Mouse (Mus musculus) cerebellum, postnatal 4 days (tissue): Measurements from ENCODE around the gene Pak7.
A peak's percentile ranks its signal among the peaks of the same experiment; 100 is the strongest.
"Not testable (repeated sequence)": the region's sequence is repeated elsewhere in the genome, so short reads cannot be mapped to it uniquely, and the experiment has no call there.

Experiments used
- DNase-seq, 2 experiments: peaks; one replicate each; pipeline ENCODE4 v3.0.0; 2022; ENCODE audit warnings: low spot score in 2 of 2, mixed read lengths in 1 of 2

The Pak7 gene

DNA sequence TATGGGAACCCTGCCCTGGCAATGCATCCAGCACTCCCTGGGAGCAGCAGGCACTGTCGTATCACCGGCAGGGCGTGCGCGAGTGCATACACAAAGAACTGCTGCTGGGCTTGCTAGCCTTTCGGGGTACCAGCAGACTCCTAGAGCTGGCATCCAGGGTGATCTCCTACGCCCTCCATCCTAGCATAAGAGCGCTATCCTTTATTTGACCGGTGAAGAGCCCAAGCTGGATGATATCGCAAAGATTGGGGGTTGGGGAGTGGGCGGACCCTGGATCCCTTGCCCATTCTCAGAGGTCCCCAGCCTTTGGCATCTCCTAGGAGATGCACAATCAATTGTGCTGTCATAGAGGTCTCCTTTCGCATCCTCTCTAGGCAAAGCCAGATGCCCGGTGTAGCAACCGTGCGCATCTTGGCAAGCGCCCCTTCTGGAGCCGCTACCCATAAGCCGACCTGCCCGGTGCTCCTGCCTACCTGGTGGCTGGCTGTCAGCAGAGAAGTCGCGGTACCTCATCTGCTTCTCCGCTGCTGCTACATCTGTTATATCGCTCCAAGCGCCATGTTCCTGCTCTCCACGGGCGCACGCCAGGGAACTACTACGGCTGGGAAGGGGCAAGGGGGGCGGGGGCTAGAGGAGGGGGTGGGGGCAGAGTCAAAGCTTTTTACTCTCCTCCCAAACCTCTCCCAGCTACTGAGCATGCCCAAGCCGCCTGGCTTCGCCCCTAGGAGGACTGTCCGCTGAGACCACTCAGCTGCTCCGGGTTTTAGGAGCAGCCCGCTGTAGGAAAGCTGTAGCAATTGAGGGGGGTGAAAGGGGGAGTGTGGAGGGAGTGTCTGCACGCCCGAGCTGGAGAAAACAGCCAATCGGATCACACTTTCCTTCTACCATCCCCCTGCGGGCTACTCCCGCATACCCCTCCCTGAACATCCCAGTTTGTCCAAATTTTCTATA lies at the start of gene Pak7:
Gene Pak7, minus strand, starts transcription at position 787 of the 951 bp plus-strand sequence.
- peak; percentile 46 to 76 for DNase-seq

DNA sequence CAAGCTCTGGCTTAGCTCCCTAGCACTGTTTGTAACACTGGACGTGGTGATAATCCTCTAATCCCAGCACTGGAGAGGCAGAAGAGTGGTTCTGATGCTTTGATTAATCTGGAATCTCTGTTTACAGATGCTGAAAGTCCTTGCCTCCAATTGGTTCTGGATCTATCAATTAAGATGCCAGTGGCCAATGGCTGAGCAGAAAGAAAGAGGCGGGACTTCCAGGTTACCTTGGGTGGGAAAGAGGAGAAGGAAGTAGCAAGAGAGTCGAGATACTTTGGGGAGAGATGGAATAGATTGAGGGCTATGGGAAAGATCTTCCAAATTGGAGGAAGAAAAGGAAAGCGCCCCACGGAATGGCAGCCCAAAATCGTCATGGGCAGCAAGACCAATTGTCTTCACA lies 37.8 kb upstream of the Pak7 start:
- no peak for DNase-seq

DNA sequence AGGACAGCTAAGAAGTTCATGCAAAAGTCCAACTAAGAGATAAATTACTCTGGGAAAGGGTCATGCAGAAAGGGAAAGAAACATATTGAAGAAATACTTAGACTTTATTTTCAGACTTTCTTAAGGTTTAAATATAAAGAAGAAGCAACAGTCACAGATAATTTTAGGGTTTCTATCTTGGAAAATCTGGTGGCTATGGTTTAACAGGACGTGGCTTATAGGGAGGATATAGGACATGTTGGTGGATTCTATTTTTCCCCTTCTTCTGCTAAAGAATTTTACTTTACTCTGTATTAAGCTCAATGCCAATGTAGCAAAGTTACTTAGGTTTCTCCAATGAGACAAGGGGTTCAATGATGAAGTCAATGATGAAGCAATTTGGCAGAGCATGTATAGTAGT lies 31.8 kb upstream of the Pak7 start:
- DNase-seq = no peak

DNA sequence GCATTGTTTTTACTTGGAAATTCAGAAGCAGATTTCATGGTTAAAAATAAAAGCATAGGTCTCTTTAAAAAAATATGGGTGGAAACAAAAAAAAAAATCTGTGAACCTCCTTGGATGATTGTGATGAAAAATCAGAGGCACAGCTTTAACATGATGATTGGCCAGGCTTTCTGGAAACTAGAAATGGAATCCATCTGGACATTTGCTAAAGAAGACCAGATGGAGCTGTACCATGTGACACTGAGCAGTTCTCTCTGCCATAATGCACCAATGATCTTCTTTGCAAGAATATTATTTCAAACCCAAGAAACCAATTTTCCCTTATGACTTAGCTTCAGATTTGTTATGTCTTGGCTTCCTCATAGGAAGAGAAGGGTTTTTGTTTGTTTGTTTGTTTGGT lies 28.6 kb upstream of the Pak7 start:
- DNase-seq = no peak

DNA sequence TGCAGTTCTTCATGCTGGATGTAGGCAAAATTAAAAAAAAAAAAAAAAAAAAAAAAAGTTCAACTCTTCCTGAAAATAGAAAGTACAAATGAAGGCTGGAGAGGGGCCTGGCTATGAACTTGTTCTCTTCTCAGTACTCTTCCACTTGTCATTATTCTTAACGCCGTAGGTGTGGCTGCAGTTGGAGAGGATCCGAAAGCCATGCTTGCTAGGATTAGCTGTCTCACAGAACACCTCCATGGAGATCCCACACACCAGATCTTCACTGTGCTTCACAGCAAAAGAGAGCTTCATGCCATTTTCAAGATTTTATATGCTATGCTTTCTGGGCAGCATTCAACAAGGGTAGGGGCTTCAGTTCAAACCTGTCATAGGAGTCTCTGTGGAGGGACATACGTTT lies 14.8 kb upstream of the Pak7 start:
- DNase-seq = no peak

DNA sequence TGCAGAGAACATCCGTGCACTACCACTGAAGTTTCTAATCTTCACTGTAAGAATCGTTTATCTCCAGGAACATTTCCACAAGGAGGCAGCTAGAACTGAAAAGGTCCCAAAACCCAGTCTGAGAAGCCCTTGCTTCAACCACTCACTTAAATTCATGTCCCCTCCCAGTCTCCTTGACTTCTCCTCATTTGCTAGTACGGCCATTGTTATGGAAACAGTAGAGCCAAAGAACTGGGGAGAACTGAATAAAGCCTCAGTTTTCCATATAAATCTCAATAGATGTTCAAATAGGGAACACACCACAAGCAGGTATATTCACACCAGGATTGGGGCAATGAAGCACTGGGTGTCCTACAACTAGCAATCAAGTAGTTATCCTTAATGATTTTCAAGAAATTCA lies 12.4 kb downstream of the Pak7 start:
- DNase-seq = no peak

- DNase-seq = no peak
These were observed 15.4 kb downstream of the Pak7 start for GRCm38 (mm10) chr2:136372361-136372760.

DNA sequence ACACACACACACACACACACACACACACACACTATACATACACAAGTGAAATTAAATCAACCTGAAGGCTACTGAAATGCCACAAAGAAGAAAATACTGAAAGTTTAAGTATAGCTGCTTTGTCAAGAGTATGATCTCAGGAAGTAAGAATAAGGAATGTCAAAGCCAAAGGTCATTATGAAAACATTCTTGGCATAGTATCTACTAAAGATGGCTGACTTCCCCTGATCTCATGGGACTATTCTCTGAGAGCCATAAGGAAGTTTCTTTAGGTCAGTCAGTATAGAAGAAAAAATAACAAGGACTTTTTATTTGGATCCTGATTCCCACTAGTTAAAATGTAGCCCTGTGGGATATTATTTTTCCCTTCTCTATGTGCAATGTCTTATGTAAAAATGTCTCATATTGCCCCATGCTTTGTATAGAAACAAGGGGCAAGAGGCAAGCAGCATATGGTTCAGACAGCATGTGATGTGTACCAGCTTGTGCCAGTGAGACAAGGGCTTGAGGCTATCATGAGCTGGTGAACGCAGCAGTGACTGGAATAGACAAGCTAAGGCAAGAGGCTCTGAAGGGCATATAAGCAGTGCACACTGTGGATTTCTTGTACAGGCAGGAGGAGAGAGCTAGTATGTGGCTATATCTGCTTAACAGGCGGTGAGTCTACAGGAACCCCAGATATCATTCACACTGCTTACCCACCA lies 36.2 kb downstream of the Pak7 start:
- DNase-seq = no peak

DNA sequence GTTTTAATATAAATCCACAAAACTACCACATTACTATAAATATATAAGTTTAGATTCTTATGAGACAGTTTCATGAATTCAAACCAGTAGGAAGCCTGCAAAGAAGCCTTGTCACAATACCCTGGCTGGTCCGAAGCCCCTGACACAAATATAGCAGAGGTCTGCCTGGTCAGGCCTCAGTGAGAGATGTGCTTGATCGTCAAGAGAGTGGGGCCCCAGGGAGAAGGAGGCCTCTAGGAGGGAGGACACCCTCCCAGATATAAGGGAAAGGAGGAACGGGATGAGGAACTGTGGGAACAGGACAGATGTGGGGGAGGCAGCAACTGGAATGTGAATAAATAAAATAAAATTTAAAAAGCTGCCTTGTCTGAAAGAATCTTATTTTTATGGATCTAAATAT lies 37.3 kb downstream of the Pak7 start:
- DNase-seq = no peak

DNA sequence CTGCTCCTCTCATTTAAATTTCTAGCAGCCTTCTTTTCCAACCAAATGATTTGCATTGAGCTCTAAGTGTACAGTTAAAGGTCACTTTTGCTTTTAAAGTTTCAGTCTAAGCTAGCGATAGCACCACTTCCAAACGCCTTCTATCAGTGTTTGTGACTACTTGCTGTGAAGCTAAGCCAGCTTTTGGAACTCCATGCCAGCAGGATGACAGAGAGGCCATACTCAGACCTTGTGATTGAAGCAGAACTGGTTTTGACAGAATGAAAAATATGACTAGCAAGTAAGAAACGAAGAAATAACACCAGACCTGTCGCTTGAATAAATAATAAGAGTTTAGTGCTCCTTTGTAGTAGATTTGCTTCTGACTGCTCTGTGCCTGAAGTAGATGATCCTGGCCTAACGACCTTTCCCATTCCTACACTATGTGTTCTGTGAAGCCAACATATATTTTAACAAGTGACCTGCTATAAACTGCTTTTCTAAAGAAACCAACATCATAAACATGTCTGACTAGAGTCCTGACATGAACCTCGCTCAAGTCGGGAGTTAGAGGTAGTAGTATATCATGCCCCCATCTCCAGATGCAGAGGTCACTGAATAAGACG lies 38.0 kb downstream of the Pak7 start:
- DNase-seq = no peak

DNA sequence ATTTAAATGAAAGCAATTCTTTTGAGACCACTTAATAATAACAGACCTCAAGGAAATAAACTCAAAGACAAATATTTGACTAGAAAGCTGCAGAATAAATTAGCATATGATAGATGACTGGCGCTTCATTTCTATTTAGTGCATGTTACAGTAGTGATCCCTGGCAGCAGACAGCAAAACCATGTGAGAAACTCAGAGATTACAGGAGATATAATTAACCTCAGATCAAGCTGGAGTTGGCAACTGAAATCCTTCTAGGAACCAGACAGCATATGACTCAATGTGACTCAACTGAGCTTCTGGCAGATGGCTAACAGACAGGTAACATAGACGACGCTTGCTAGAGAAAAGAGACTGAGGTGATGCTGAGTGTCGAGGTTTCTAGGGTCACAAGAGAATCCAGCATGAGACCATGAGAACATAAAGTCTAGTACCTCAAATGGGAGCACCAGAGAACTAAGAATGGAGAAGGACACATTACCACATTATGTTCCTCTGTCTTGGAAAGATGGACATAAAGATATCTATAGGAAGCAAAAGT lies 43.5 kb downstream of the Pak7 start:
- not testable (repeated sequence) for DNase-seq

DNA sequence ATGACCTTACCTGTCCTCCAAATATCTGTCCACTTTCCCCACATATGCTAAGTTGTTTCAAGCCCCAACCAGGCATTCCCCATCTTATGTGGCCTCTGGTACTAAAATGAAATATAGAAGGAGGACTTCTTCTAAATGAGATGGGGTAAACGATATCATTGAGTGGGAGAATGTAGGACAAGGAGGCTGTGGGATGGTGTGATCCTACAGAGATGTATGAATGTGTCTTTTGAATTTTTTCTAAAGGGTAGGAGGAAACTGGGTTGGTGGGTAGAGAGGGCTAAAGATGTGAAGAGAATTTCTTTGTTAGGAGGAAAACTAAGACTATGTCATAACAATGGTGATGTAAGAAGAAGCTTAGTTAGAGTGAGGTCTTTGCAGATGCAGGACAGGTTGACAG lies 57.8 kb downstream of the Pak7 start:
- DNase-seq = no peak

DNA sequence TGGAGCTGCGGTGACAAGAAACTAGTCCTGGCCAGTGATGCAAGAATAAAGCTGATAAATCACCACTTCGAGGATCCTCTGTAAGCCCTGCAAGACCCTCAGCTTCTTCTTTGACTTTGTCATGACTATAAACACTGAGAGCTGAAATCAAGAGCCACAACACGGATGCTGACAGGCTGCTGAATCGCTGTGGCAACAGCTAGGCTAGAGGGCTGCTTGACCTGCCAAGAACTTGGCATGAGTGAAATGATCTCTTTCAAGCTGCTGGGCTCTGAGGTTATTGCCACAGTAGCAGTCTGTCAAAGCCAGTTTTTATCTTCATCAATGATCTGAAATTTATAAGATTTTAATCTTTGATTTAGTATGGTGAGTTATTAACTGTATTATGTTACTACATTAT lies 62.1 kb downstream of the Pak7 start:
- DNase-seq = peak in 1 of 2 experiments; percentile 5

GRCm38 (mm10) chr2:136309313-136309712 lies 78.5 kb downstream of the Pak7 start:
- DNase-seq = no peak

DNA sequence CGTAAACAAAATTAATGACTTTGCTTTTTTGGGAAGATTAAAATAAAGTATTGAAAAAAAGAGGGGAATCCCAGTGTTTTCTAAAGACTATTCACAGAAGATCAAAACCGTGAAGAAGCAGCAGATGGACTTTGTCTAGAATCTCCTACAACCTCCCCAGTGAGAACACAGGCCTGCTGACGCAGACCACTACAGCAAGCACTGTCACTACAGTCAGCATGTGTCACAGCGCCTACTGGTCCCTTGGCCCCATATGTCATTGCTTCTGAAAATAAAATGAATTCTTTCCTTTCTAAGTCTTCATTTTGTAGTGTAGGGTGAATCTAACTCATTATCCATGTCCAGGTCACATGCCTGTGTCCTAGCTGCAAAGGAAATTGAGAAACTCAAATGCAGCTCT lies 79.0 kb downstream of the Pak7 start:
- no peak for DNase-seq

GRCm38 (mm10) chr2:136302201-136302600 lies 85.6 kb downstream of the Pak7 start:
- no peak for DNase-seq

- DNase-seq = no peak
These were observed 86.4 kb downstream of the Pak7 start for GRCm38 (mm10) chr2:136301406-136301805.

DNA sequence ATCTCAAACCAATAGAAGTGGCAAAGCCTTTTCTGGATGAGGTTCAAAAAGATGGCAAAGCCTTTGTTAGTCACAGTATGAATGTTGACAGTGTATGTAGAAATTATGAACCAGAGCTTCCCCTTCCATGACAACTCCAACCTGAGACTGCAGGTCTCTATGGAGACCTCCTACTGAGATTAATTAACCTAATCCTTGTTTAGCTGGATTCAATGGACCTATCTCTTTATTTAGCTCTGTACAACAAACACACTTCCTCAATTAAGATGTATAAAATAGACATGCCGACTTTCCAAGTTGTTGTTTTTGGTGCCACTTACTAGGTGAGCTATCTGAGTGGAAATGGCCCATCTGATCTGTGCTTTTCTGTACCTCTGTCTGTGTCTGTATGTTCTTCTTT lies 90.4 kb downstream of the Pak7 start:
- DNase-seq = no peak

DNA sequence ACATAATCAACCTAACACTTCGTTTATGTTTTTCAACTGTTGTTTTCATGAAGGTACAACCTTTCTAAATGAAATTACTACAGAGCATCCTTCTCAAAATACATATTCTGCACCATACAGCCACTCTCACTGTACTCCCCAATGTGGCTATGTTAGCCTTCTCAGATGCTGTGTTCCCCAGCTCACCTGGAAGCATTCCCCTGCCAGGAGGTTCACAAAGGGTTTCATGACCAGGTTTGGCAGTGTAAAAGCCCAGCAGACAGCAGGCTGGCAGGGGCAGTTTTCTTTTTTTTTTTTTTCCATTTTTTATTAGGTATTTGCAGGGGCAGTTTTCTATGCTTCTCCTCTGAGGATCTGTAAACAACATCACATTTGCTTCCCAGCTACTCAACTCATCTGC lies 105.7 kb downstream of the Pak7 start:
- DNase-seq = no peak

DNA sequence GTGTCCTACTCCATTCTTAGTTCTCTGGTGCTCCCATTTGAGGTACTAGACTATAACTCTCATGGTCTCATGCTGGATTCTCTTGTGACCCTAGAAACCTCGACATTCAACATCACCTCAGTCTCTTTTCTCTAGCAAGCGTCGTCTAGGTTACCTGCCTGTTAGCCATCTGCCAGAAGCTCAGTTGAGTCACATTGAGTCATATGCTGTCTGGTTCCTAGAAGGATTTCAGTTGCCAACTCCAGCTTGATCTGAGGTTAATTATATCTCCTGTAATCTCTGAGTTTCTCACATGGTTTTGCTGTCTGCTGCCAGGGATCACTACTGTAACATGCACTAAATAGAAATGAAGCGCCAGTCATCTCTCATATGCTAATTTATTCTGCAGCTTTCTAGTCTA lies 145.8 kb downstream of the Pak7 start:
- not testable (repeated sequence) for DNase-seq

DNA sequence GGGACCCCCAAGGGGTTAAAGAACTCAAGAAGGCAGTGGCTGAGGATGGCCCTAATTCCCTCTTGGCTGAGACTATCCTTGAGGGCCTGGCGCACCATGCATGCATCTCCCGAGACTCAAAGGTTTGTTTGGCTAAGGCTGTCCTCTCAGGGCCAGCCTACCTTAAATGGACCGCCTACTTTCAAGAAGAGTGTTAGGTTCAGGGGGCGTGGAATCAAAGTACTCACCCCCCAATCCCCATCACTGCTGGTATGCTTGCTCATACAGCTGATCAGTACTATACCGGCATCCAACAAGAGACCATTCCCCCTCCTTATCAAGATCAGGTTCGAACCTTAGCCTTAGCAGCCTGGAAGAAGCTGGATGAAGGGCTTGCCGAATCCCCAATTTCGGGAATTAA lies 156.5 kb downstream of the Pak7 start:
- no peak for DNase-seq

GRCm38 (mm10) chr2:136204034-136204433 lies 183.7 kb downstream of the Pak7 start:
- no peak for DNase-seq
